Mouse (Mus musculus): Measurements from ENCODE around the gene Ppm1b. TPM values are rescaled to one million over a fixed set of nuclear protein-coding genes. Genes with fewer than 3 reads are reported as not detected.

Ppm1b gene
- polyA plus RNA-seq, 1 experiment, result 14.4 TPM

DNA sequence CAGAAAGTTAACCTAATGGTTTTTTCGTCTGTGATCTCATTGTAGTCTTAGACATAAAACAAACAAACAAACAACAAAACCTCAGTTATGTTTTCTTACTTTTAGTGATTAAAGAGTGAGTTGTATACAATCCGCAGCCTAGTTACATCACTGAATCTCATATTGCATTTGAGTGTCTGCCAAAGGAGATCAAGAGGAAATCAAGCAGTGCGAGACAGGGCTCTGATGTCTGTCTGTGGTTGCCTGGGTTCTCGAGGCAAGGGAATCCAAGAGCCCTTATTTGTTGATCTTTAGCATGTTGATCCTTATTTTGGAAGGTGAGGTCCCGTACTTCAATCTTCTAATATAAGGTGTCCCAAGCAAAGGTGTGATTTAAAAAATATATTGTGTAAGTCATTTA, 1.7 kb upstream of the Ppm1b start:
- Histone ChIP-seq H3K36me3 (replicated peaks; ENCODE audit: low read length) (peaks cover 13% of the 10 kb centered on the region), H3K9me3 (no peaks in the 10 kb centered on the region), H3K27me3 (replicated peaks) (no peaks in the 10 kb centered on the region), H3K4me3 (replicated peaks) (no peak overlapping the region), H3K4me1 (peaks cover 15% of the 10 kb centered on the region)
- TF ChIP-seq GATA1 (IDR thresholded peaks at IDR 0.05; ENCODE audit: borderline replicate concordance, low read length), result no peak
- no peak for TF ChIP-seq FLI1 (IDR thresholded peaks at IDR 0.05; ENCODE audit: low read length)

DNA sequence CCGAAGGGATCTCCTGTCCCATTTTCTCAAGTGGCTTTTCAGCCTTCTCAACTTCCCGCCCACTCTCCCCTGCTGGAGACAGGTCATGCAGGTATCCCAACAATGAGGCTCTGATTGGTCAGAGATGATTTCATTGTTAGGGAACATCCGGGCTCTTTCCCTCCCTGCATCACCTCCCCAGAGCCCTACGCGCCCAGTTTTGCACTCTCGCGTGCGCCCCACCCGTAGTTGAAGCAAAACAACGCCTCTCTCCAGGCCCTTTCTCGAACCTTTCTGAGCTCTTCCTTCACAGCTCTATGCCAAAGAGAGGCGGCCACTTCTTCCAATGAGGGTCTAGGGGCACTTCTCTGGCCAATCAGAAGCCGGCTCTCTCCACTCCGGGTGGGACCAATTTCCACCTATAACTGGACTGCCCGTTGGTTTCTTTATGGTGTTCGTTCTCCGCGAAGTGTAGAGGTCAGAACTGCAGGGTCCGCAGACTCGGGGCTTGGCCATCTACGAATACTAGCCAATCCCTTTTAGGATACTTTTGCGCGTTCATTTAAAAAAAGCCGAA, 468 bp downstream of the Ppm1b start:
- peaks cover 20% of the 10 kb centered on the region for H3K36me3 ChIP-seq (replicated peaks; ENCODE audit: low read length)

DNA sequence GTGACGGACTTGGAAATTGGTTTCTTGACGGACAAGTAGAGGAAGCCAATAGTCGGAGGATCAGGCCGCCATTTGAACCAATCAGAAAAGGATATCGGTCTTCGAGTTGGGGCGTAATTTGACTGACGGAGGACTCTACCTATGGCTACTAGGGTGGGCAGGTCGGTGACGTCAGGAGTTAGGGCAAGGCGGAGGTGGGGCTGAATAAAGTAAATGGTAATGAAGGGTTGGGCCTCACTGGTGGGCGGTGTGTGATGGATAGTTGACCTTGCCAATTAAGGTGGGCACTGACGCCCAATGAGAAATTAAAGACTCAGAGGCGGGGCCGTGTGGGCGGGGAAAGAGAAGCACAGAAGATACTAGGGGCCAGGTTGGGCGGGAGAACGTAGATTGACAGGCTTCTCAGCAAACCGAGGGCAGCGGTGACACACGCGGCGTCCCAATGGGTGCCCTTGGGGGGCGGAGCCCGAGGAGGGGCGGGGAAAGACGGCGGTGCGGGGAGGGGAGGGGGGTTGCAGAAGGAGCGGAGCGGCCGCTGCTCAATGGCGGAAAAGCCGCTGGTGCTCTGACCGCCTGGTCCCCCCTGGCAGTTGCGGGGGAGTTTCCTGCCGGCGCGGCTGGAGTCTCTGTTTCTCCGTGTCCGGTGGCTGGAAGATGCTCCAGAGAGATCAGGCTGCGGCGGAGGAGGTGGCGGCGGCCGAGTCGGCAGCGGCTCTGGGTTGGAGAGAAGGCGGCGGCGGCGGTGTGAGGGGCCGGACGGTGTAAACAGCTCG, 1.1 kb downstream of the Ppm1b start:
- H3K9me3 ChIP-seq, result no peaks in the 10 kb centered on the region
- no peaks in the 10 kb centered on the region for H3K27me3 ChIP-seq (replicated peaks)
- peaks cover 40% of the 10 kb centered on the region for H3K4me1 ChIP-seq
- H3K4me3 ChIP-seq (replicated peaks), result peak overlapping the region; percentile 95
- TF ChIP-seq FLI1 (IDR thresholded peaks at IDR 0.05; ENCODE audit: low read length) (no peak), GATA1 (IDR thresholded peaks at IDR 0.05; ENCODE audit: borderline replicate concordance, low read length) (no peak)
- H3K36me3 ChIP-seq (replicated peaks; ENCODE audit: low read length), result peaks cover 19% of the 10 kb centered on the region

More for the DNA sequence above, 468 bp downstream of the Ppm1b start:
- H3K4me1 ChIP-seq, result peaks cover 34% of the 10 kb centered on the region
- no peaks in the 10 kb centered on the region for H3K9me3 ChIP-seq
- H3K27me3 ChIP-seq (replicated peaks), result no peaks in the 10 kb centered on the region
- peak overlapping the region; percentile 94 for H3K4me3 ChIP-seq (replicated peaks)
- TF ChIP-seq FLI1 (IDR thresholded peaks at IDR 0.05; ENCODE audit: low read length) (no peak), GATA1 (IDR thresholded peaks at IDR 0.05; ENCODE audit: borderline replicate concordance, low read length) (no peak)

DNA sequence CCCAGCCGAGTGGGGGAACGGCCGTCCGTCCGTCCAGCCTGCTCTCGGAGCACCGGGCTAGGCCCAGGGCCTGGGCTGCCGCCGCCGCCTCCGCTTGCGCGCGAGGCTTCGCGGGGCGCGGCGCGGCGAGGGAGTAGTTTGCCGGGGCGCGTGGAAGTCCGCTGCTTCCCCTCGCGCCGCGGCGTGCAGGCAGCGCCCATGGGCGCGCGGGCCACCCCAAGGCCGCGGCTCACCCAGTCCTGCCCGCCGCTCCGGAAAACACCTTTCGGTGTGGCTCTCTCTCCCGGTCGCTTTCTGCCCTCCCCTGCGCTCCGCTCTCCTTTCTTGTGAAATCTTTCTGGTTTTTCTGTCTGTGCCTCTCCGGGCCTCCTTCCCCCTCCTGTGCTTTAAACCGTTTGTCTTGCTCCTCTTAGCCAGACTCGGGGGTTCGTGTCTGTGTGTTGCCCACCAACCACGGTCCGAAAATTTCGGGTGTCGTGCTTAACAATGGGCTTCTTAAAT, 1.9 kb downstream of the Ppm1b start:
- Histone ChIP-seq H3K36me3 (replicated peaks; ENCODE audit: low read length) (peaks cover 19% of the 10 kb centered on the region), H3K9me3 (no peaks in the 10 kb centered on the region), H3K4me1 (peaks cover 46% of the 10 kb centered on the region), H3K4me3 (replicated peaks) (peak overlapping the region; percentile 95), H3K27me3 (replicated peaks) (no peaks in the 10 kb centered on the region)
- TF ChIP-seq GATA1 (IDR thresholded peaks at IDR 0.05; ENCODE audit: borderline replicate concordance, low read length) (no peak), FLI1 (IDR thresholded peaks at IDR 0.05; ENCODE audit: low read length) (no peak)

DNA sequence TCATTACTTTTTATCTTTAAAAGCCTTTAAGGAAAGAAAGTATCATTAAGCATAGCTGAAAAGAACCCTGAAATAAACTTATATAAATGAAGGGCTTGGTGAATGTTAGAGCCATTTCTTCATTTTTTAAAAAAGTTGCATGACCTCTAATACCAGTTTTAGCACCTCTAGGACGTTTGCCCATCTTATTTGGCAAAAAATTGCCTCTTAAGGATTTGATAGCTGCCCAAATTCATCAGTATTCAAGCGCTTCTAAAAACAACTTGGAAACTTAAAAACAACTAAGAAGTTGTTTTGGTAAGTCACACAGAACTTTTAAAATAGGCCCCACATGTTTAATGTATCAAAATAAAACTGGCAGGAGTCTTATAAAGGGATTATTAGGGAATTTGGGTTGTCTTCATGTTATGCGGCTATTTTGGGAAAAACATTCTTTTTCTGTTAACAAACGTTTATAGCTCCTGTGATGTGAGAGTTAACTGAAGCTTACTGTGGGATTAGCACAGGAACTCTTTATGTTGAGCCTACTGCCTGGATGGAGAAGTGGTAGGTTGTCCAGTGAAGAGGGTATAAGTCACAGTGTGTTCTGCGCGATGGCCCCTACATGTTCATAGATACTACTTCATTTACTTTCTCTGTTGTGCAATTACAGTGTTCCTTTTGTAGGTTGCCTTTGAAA, 2.6 kb downstream of the Ppm1b start:
- TF ChIP-seq FLI1 (IDR thresholded peaks at IDR 0.05; ENCODE audit: low read length), result no peak
- no peak for TF ChIP-seq GATA1 (IDR thresholded peaks at IDR 0.05; ENCODE audit: borderline replicate concordance, low read length)
- H3K4me1 ChIP-seq, result peaks cover 49% of the 10 kb centered on the region
- H3K36me3 ChIP-seq (replicated peaks; ENCODE audit: low read length), result peaks cover 18% of the 10 kb centered on the region

DNA sequence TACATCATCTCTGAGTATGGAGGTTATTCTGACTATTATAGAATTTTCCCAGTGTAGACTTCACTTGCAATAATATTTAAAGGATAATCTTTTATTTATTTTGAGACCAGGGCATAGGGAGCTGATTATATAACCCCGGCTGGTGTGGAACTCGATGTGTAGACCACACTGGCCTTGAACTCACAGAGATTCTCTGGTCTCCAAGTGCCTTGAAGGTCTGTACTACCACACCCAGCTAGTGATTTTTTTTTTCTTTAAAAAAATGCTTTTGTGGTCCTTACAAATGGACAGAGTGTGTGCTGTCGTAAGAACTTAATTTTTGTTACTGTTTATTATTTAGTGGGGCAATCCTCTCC, 3.1 kb downstream of the Ppm1b start:
- Histone ChIP-seq H3K27me3 (replicated peaks) (no peaks in the 10 kb centered on the region), H3K4me3 (replicated peaks) (peak overlapping the region; percentile 95), H3K4me1 (peaks cover 54% of the 10 kb centered on the region)

More for the DNA sequence above, 2.6 kb downstream of the Ppm1b start:
- Histone ChIP-seq H3K27me3 (replicated peaks) (no peaks in the 10 kb centered on the region), H3K9me3 (no peaks in the 10 kb centered on the region), H3K4me3 (replicated peaks) (peak overlapping the region; percentile 95)

DNA sequence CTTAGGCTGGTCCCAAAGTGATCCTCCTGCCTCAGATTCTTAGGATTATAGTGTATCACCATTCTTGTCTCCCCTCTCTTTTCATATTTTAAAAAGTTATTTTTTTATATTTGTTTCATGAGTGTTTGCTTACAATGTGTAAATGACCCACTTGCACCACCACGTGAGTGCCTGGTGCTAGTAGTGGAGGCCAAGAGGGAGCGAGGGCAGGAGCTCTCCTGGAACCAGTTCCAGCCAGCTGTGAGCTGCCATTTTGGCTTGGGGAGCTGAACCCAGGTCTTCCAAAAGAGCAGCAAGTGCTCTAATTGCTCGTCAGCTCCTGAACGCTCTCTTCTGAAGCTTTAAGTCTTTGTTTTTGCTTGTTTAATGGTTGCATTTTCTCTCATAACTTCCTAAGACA, 3.6 kb downstream of the Ppm1b start:
- TF ChIP-seq GATA1 (IDR thresholded peaks at IDR 0.05; ENCODE audit: borderline replicate concordance, low read length), result no peak
- no peak for TF ChIP-seq FLI1 (IDR thresholded peaks at IDR 0.05; ENCODE audit: low read length)
- H3K9me3 ChIP-seq, result no peaks in the 10 kb centered on the region
- peaks cover 17% of the 10 kb centered on the region for H3K36me3 ChIP-seq (replicated peaks; ENCODE audit: low read length)
- H3K4me1 ChIP-seq, result peaks cover 59% of the 10 kb centered on the region
- no peaks in the 10 kb centered on the region for H3K27me3 ChIP-seq (replicated peaks)
- H3K4me3 ChIP-seq (replicated peaks), result peak overlapping the region; percentile 95

More for the DNA sequence above, 3.1 kb downstream of the Ppm1b start:
- no peaks in the 10 kb centered on the region for H3K9me3 ChIP-seq
- peaks cover 17% of the 10 kb centered on the region for H3K36me3 ChIP-seq (replicated peaks; ENCODE audit: low read length)
- TF ChIP-seq FLI1 (IDR thresholded peaks at IDR 0.05; ENCODE audit: low read length), result no peak
- TF ChIP-seq GATA1 (IDR thresholded peaks at IDR 0.05; ENCODE audit: borderline replicate concordance, low read length), result no peak

DNA sequence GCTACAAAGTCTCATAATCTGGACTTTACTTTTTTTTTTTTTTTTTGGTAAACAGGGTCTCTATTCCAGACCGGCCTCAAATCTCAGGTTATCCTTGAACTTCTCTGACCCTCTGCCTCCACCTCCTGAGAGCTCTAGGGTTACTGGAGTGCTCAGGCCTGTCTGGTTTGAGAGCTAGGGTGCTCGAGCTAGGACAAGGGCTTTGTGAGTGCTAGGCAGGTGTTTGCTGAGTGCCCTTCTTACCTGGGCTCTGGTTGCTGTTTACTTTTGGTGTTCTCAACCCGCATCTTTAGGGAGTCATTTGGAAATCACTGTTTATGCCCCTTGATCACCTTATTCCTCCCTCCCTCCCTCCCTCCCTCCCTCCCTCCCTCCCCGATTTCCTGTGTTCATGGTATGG, 5.5 kb downstream of the Ppm1b start:
- Histone ChIP-seq H3K27me3 (replicated peaks) (no peaks in the 10 kb centered on the region), H3K4me1 (peaks cover 63% of the 10 kb centered on the region), H3K9me3 (no peaks in the 10 kb centered on the region), H3K36me3 (replicated peaks; ENCODE audit: low read length) (peaks cover 27% of the 10 kb centered on the region), H3K4me3 (replicated peaks) (peak overlapping the region; percentile 19)
- TF ChIP-seq FLI1 (IDR thresholded peaks at IDR 0.05; ENCODE audit: low read length) (no peak), GATA1 (IDR thresholded peaks at IDR 0.05; ENCODE audit: borderline replicate concordance, low read length) (no peak)

DNA sequence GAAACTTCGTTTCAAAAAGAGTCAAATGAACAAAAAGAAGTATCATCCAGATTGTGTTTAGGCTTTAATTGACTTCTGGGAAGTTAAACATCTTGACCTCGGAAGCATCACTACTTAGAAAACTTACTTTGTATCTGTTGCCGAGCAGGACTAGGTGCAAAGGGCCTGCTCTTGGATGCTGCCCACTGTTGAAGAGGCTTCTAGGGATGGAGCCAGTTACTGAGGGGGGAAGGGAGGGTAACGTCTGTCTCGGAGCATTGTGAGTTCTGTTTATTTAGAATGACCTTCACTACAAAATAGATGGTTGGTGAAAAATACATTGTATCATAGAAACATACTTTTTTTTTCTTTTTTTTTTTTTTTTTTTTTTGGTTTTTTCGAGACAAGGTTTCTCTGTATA, 7.1 kb downstream of the Ppm1b start:
- Histone ChIP-seq H3K9me3 (no peaks in the 10 kb centered on the region), H3K36me3 (replicated peaks; ENCODE audit: low read length) (peaks cover 34% of the 10 kb centered on the region), H3K4me3 (replicated peaks) (no peak overlapping the region), H3K4me1 (peaks cover 72% of the 10 kb centered on the region), H3K27me3 (replicated peaks) (no peaks in the 10 kb centered on the region)
- TF ChIP-seq FLI1 (IDR thresholded peaks at IDR 0.05; ENCODE audit: low read length) (no peak), GATA1 (IDR thresholded peaks at IDR 0.05; ENCODE audit: borderline replicate concordance, low read length) (no peak)

DNA sequence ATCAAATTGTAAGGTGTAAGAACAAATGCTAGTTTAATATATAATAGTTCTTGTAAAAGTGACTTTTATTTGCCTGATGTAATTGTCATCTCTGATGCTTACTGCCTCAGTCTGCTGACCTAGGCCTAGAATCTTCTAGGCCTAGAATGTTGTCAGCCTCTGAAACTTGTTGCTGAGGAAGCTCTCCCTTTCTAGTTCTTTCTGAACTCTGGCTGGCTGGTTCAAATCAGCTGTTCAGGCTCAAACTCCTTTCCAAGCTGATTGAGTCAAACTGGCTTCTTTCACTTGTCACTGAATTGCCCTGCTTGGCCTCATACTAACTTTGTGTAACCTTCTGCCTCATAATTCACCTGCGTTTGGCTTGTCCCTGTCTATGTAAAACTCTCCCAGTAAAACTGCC, 9.7 kb downstream of the Ppm1b start:
- Histone ChIP-seq H3K36me3 (replicated peaks; ENCODE audit: low read length) (peaks cover 53% of the 10 kb centered on the region), H3K9me3 (no peaks in the 10 kb centered on the region), H3K4me3 (replicated peaks) (no peak overlapping the region), H3K4me1 (peaks cover 77% of the 10 kb centered on the region), H3K27me3 (replicated peaks) (no peaks in the 10 kb centered on the region)
- TF ChIP-seq GATA1 (IDR thresholded peaks at IDR 0.05; ENCODE audit: borderline replicate concordance, low read length) (no peak), FLI1 (IDR thresholded peaks at IDR 0.05; ENCODE audit: low read length) (no peak)
